Mouse (Mus musculus) kidney, postnatal 0 days (tissue): ENCODE data around the gene Vsig10. TPM values are rescaled to one million over a fixed set of nuclear protein-coding genes. Genes with fewer than 3 reads are reported as not detected.
"Not testable (repeated sequence)": the region's sequence is repeated elsewhere in the genome, so short reads cannot be mapped to it uniquely, and the experiment has no call there.

Experiments used
- ATAC-seq: fragments of 200-750 bp; cut with Nextera tagmentation; replicated peaks from 2 replicates; pipeline ENCODE4 v1.8.0; 2017; ENCODE audit warnings: low read depth, moderate number of reproducible peaks, moderate TSS enrichment, moderate library complexity; ENCODE audit not compliant: low FRiP score
- DNase-seq: peaks from one replicate; pipeline ENCODE4 v3.0.0-alpha.2; 2016; ENCODE audit warnings: low spot score
- H3K27ac ChIP-seq: fragments of 300-500 bp; sonication (generic); 2 replicates; pipeline ENCODE4 v1.5.1; 2014; ENCODE audit warnings: mild to moderate bottlenecking
- H3K27me3 ChIP-seq: fragments of 300-500 bp; sonication (generic); 2 replicates; pipeline ENCODE4 v1.6.1; 2014; ENCODE audit warnings: low read length, mixed read lengths; ENCODE audit not compliant: insufficient read depth
- H3K36me3 ChIP-seq: fragments of 300-500 bp; sonication (generic); 2 replicates; pipeline ENCODE4 v1.6.1; 2014; ENCODE audit warnings: low read length, mixed read lengths; ENCODE audit not compliant: insufficient read depth
- H3K4me1 ChIP-seq: fragments of 300-500 bp; sonication (generic); replicated peaks from 2 replicates; pipeline ENCODE4 v1.6.1; 2014; ENCODE audit warnings: antibody characterized with exemption, low read length, mixed read lengths; ENCODE audit not compliant: insufficient read depth
- H3K4me2 ChIP-seq: fragments of 300-500 bp; sonication (generic); 2 replicates; pipeline ENCODE4 v1.6.1; 2014; ENCODE audit warnings: mild to moderate bottlenecking, low read length, moderate library complexity, mixed read lengths
- H3K4me3 ChIP-seq: fragments of 300-500 bp; sonication (generic); replicated peaks from 2 replicates; pipeline ENCODE4 v1.5.1; 2014; ENCODE audit warnings: low read depth, low read length
- H3K9ac ChIP-seq: fragments of 300-500 bp; sonication (generic); 2 replicates; pipeline ENCODE4 v1.6.1; 2014; ENCODE audit warnings: low read depth, low read length
- H3K9me3 ChIP-seq: fragments of 300-500 bp; sonication (generic); replicated peaks from 2 replicates; pipeline ENCODE4 v1.6.1; 2016; ENCODE audit warnings: low read length, inconsistent platforms, mixed read lengths
- CTCF ChIP-seq: IDR thresholded peaks from 2 replicates; pipeline ENCODE4 v1.5.1; 2016; ENCODE audit warnings: antibody characterized with exemption, low read depth, mild to moderate bottlenecking, moderate library complexity
- WGBS: fragments of 180-500 bp; shearing (Covaris S2); extraction: QIAGEN DNeasy Blood & Tissue Kit; methylation state at CpG from one replicate; pipeline ENCODE4 v1.1.7; 2014; 5-methylcytosine and 5-hydroxymethylcytosine counted together
- polyA plus RNA-seq: library from polyadenylated mRNA; unstranded; fragments of >200 nt; fragmentation: Nextera tagmentation; extraction: Ambion mirVana; gene quantifications from 2 replicates; pipeline ENCODE4 v1.2.1, GENCODE M21; 2015

Gene Vsig10
- polyA plus RNA-seq, 1 experiment from 2014 or later = 9.5 TPM

DNA sequence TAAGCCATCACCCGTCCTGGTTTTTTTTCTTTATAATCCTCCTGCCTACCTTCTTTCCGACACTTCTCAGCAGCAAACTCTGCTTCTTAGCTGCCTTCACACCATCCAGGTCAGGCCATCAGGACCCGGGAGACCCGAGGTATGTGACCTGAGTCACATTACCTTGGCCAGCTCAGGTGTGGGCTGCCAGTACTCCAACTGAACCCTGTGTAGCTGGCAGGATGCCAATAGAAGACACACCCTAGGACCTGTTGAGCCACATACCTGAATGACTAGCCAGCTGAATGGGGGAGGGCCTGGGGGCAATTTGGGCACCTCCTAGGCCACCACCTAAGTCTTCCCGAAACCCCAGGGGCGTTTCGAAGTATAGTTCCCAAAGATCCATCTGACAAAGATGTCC, 11.6 kb downstream of the Vsig10 start:
- no peaks in the 10 kb centered on the region for H3K4me1 ChIP-seq
- ATAC-seq = 0 out of 2 replicates have a peak, but pooled peaks have one; percentile 56

GRCm38 (mm10) chr5:117337999-117338398, 19.1 kb downstream of the Vsig10 start:
- ATAC-seq (no peak), DNase-seq (no peak)
- TF ChIP-seq CTCF = no peak
- Histone ChIP-seq H3K4me3 (no peak overlapping the region), H3K9me3 (no peaks in the 10 kb centered on the region), H3K27ac (no peak overlapping the region), H3K27me3 (no peaks in the 10 kb centered on the region), H3K4me2 (no peak overlapping the region), H3K9ac (no peak overlapping the region), H3K4me1 (no peaks in the 10 kb centered on the region), H3K36me3 (peaks cover 11% of the 10 kb centered on the region; the same call in 1 of the 2 replicates)
- 83% methylated on average over 10 of the region's 10 CpGs for WGBS

More for the DNA sequence above, 11.6 kb downstream of the Vsig10 start:
- Histone ChIP-seq H3K9ac (no peak overlapping the region), H3K27ac (no peak overlapping the region), H3K27me3 (no peaks in the 10 kb centered on the region), H3K4me2 (no peak overlapping the region), H3K36me3 (0 out of 2 replicates have a peak, but pooled peaks cover 8% of the 10 kb centered on the region), H3K4me3 (no peak overlapping the region), H3K9me3 (no peaks in the 10 kb centered on the region)
- whole genome bisulfite sequencing = 68% methylated on average over 7 of the region's 7 CpGs
- DNase-seq = no peak
- TF ChIP-seq CTCF = no peak

DNA sequence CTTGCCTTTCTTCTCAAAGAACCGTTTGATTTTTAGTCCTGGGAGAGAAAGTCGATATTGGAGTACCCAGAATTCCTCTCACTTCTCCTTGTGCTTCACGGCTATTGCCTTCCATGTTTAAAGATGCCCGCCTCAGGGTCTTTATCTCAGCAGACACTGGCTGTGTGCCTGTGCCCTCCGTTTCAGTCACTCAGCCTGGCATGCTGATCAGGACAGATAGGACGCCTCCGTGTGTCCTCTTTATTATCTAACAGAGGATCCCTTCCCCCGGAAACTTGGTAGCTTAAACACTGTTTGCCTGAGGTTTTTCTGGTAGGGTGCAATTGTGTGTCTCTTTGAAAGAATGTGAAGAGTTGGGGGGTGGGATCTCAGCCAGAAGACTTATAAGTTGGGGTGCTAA, 19.6 kb downstream of the Vsig10 start:
- no peaks in the 10 kb centered on the region for H3K4me1 ChIP-seq
- no peak for TF ChIP-seq CTCF
- WGBS = 84% methylated on average over 8 of the region's 8 CpGs
- H3K4me2 ChIP-seq = no peak overlapping the region
- H3K27ac ChIP-seq = no peak overlapping the region
- DNase-seq (no peak), ATAC-seq (no peak)
- H3K27me3 ChIP-seq = no peaks in the 10 kb centered on the region
- H3K36me3 ChIP-seq = peaks cover 12% of the 10 kb centered on the region; the same call in 1 of the 2 replicates
- no peak overlapping the region for H3K9ac ChIP-seq
- no peak overlapping the region for H3K4me3 ChIP-seq
- H3K9me3 ChIP-seq = no peaks in the 10 kb centered on the region

DNA sequence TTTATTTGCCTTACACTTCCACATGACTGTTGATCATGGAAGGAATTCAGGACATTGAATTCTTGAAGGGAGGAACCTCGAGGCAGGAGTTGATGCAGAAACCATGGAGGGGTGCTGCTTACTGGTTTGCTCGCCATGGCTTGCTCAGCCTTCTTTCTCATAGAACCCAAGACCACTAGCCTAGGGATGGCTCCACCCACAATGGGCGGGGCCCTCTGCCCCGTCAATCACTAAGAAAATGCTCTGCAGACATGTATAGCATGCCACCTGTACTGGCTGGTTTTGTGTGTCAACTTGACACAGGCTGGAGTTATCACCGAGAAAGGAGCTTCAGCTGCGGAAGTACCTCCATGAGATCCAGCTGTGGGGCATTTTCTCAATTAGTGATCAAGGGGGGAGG, 21.2 kb downstream of the Vsig10 start:
- Histone ChIP-seq H3K4me2 (no peak overlapping the region), H3K36me3 (peaks cover 8% of the 10 kb centered on the region; the same call in 1 of the 2 replicates)
- WGBS = 90% methylated on average over 6 of the region's 6 CpGs

DNA sequence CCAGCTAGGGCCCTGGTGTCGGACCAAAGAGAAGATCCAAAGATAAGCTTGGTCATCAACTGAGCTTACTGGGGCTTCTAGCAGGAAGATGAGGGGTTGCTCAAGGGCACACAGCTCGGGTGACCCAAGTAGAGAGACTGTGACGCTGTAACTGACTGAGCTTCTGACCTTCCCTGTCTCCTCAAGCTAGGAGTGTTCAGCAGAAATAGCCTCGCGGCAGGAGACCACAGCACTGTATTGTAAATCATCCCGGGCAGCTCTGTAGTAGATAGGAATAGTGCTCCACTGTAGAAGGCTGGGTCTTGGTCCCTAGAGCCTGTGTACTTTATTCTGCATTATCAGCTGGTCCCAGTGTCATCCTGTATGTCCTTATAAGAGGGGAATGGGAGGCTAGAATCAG, 23.0 kb downstream of the Vsig10 start:
- H3K4me1 ChIP-seq = no peaks in the 10 kb centered on the region
- no peak overlapping the region for H3K27ac ChIP-seq
- whole genome bisulfite sequencing = 51% methylated on average over 6 of the region's 6 CpGs

More for the DNA sequence above, 21.2 kb downstream of the Vsig10 start:
- Histone ChIP-seq H3K9ac (no peak overlapping the region), H3K27me3 (no peaks in the 10 kb centered on the region), H3K4me3 (no peak overlapping the region), H3K9me3 (no peaks in the 10 kb centered on the region), H3K4me1 (no peaks in the 10 kb centered on the region), H3K27ac (no peak overlapping the region)
- DNase-seq (no peak), ATAC-seq (no peak)
- no peak for TF ChIP-seq CTCF

GRCm38 (mm10) chr5:117344496-117344895, 25.6 kb downstream of the Vsig10 start:
- WGBS = 88% methylated on average over 5 of the region's 5 CpGs
- H3K4me3 ChIP-seq, DNase-seq, H3K27ac ChIP-seq, H3K4me1 ChIP-seq, ATAC-seq, H3K27me3 ChIP-seq, H3K4me2 ChIP-seq, H3K9ac ChIP-seq, H3K36me3 ChIP-seq, H3K9me3 ChIP-seq: not testable (repeated sequence)

More for the DNA sequence above, 23.0 kb downstream of the Vsig10 start:
- ATAC-seq (no peak), DNase-seq (no peak)
- Histone ChIP-seq H3K9me3 (no peaks in the 10 kb centered on the region), H3K9ac (no peak overlapping the region), H3K36me3 (peaks cover 8% of the 10 kb centered on the region; the same call in 1 of the 2 replicates), H3K4me2 (no peak overlapping the region), H3K4me3 (no peak overlapping the region), H3K27me3 (no peaks in the 10 kb centered on the region)
- TF ChIP-seq CTCF = no peak

GRCm38 (mm10) chr5:117345432-117345976, 26.6 kb downstream of the Vsig10 start:
- Histone ChIP-seq H3K36me3 (0 out of 2 replicates have a peak, but pooled peaks cover 2% of the 10 kb centered on the region), H3K27ac (no peak overlapping the region), H3K4me3 (no peak overlapping the region), H3K4me2 (no peak overlapping the region), H3K9ac (no peak overlapping the region), H3K4me1 (no peaks in the 10 kb centered on the region), H3K9me3 (no peaks in the 10 kb centered on the region), H3K27me3 (no peaks in the 10 kb centered on the region)
- 81% methylated on average over 5 of the region's 5 CpGs for WGBS
- no peak for TF ChIP-seq CTCF
- DNase-seq = no peak
- no peak for ATAC-seq
